9 mouse cellular contexts compared by ENCODE assay signal in genomic region chr13:13612882-13613281, GRCm38 (mm10). TPM values are rescaled to one million over a fixed set of nuclear protein-coding genes. Genes with fewer than 3 reads are reported as not detected.
DNase-seq lines count a peak whose midpoint lies in the region; ATAC-seq and TF ChIP-seq lines count a peak whose summit lies in the region.
"Had no signal": no experiment of that assay in that cellular context is flagged by ENCODE, and none has a peak within 500 bp of the region (broad histone marks: within the 10 kb centered on the region; RNA-seq: fewer than 3 reads in every experiment).

No protein-coding gene starts in this region.

- H3K4me1 ChIP-seq in hindbrain, embryonic 15.5 days (replicated peaks) = no peaks in the 10 kb centered on the region
- no peaks in the 10 kb centered on the region for H3K4me1 ChIP-seq in hindbrain, embryonic 12.5 days
- peaks cover 7 to 65% of the 10 kb centered on the region in 2 experiments for H3K4me1 ChIP-seq in CH12.LX (ENCODE audit: control insufficient read depth in 1 of 2, insufficient read depth in 2 of 2)
- H3K4me1 ChIP-seq in bone marrow macrophage, adult 2 months (ENCODE audit: control insufficient read depth, insufficient read depth, low read length) = peaks cover 7% of the 10 kb centered on the region; the same call in 1 of the 2 replicates
- no peaks in the 10 kb centered on the region for H3K4me1 ChIP-seq in stomach, embryonic 14.5 days (ENCODE audit: control insufficient read depth, insufficient read depth, low read length)

- TF ChIP-seq POLR2A in CH12.LX (IDR thresholded peaks at IDR 0.05; ENCODE audit: low read depth, low read length) = no peak
- TF ChIP-seq POLR2A in bone marrow macrophage, adult 2 months (IDR thresholded peaks at IDR 0.05; ENCODE audit: borderline replicate concordance, low read depth, low read length) = no peak

- peak; percentile 72 for TF ChIP-seq RAD21 in CH12.LX (IDR thresholded peaks at IDR 0.05; ENCODE audit: low read depth, low read length)

- TF ChIP-seq EP300 in CH12.LX (IDR thresholded peaks at IDR 0.05; ENCODE audit: low read length) = no peak

- in situ Hi-C loops in CH12.LX (cut with MboI; ENCODE audit: low pct_ligation_motif_present, low pct_unique_long_range_greater_than_20kb, low sequenced_read_pairs) = loop anchor here (25.0 kb wide), 1 partner anchor 101 kb away; no protein-coding TSS in a partner anchor

- H3K9ac ChIP-seq in hindbrain, embryonic 15.5 days = no peak overlapping the region
- H3K9ac ChIP-seq in hindbrain, embryonic 12.5 days = no peak overlapping the region
- no peak overlapping the region for H3K9ac ChIP-seq in CH12.LX (ENCODE audit: insufficient read depth, low read depth)
- no peak overlapping the region for H3K9ac ChIP-seq in stomach, embryonic 14.5 days (replicated peaks; ENCODE audit: low read depth, low read length)

- no peak overlapping the region for H3K4me2 ChIP-seq in hindbrain, embryonic 15.5 days
- no peak overlapping the region for H3K4me2 ChIP-seq in hindbrain, embryonic 12.5 days (replicated peaks)
- H3K4me2 ChIP-seq in CH12.LX (ENCODE audit: insufficient read depth, low read depth, poor library complexity, severe bottlenecking) = no peak overlapping the region
- no peak overlapping the region for H3K4me2 ChIP-seq in stomach, embryonic 14.5 days (replicated peaks; ENCODE audit: low read depth, low read length)

- peak; percentile 34; the same call in 1 of the 2 replicates for ATAC-seq in hindbrain, embryonic 15.5 days (ENCODE audit: low FRiP score, low read depth)
- ATAC-seq in hindbrain, embryonic 12.5 days (ENCODE audit: low FRiP score) = no peak
- ATAC-seq in granulocyte monocyte progenitor cell, adult 5-6 weeks (replicated peaks; ENCODE audit: poor library complexity, severe bottlenecking) = peak; percentile 84
- peak; percentile 49; the same call in 1 of the 2 replicates for ATAC-seq in stomach, embryonic 14.5 days (ENCODE audit: insufficient number of reproducible peaks, insufficient read depth, low FRiP score, low read depth)

- no peaks in the 10 kb centered on the region for H3K9me3 ChIP-seq in hindbrain, embryonic 15.5 days
- H3K9me3 ChIP-seq in hindbrain, embryonic 12.5 days (replicated peaks) = no peaks in the 10 kb centered on the region
- no peaks in the 10 kb centered on the region for H3K9me3 ChIP-seq in CH12.LX (replicated peaks; ENCODE audit: low read length)
- H3K9me3 ChIP-seq in stomach, embryonic 14.5 days (ENCODE audit: control insufficient read depth, low read depth, low read length) = no peaks in the 10 kb centered on the region

- H3K4me3 ChIP-seq in hindbrain, embryonic 15.5 days = no peak overlapping the region
- no peak overlapping the region for H3K4me3 ChIP-seq in hindbrain, embryonic 12.5 days
- H3K4me3 ChIP-seq in CH12.LX (replicated peaks in 1 of 3; ENCODE audit: low read depth in 2 of 3, low read length in 2 of 3, poor library complexity in 1 of 3) = no peak overlapping the region
- H3K4me3 ChIP-seq in bone marrow macrophage, adult 2 months (ENCODE audit: insufficient read depth, low read length) = no peak overlapping the region
- no peak overlapping the region for H3K4me3 ChIP-seq in stomach, embryonic 14.5 days (ENCODE audit: low read depth, low read length)
- H3K4me3 ChIP-seq: erythroblast, embryonic 14.5 days had no signal

- peaks cover 35% of the 10 kb centered on the region for H3K79me2 ChIP-seq in CH12.LX (replicated peaks; ENCODE audit: control insufficient read depth, extremely low read depth, insufficient read depth, poor library complexity, severe bottlenecking)

- 68% methylated on average over 1 of the region's 1 CpGs for WGBS in hindbrain, embryonic 15.5 days
- WGBS in hindbrain, embryonic 12.5 days = 61% methylated on average over 1 of the region's 1 CpGs
- 91% methylated on average over 1 of the region's 1 CpGs for WGBS in stomach, embryonic 14.5 days

- no peak overlapping the region for H3K27ac ChIP-seq in hindbrain, embryonic 15.5 days (replicated peaks)
- no peak overlapping the region for H3K27ac ChIP-seq in hindbrain, embryonic 12.5 days
- H3K27ac ChIP-seq in CH12.LX (ENCODE audit: insufficient read depth, low read depth) = no peak overlapping the region
- H3K27ac ChIP-seq in bone marrow macrophage, adult 2 months (ENCODE audit: insufficient read depth, low read depth, low read length) = no peak overlapping the region
- H3K27ac ChIP-seq in stomach, embryonic 14.5 days (ENCODE audit: low read length) = no peak overlapping the region

- DNase-seq in CH12.LX (ENCODE audit: extremely low read depth) = peak; percentile 73
- DNase-seq in layer of hippocampus, postnatal 10 days (ENCODE audit: low spot score in 2 of 2) = peak; percentile 19 to 39
- DNase-seq in right cerebral cortex, postnatal 14 days = no peak

- H3K27me3 ChIP-seq in hindbrain, embryonic 15.5 days = no peaks in the 10 kb centered on the region
- no peaks in the 10 kb centered on the region for H3K27me3 ChIP-seq in hindbrain, embryonic 12.5 days
- no peaks in the 10 kb centered on the region for H3K27me3 ChIP-seq in CH12.LX (replicated peaks)
- H3K27me3 ChIP-seq in stomach, embryonic 14.5 days (ENCODE audit: control insufficient read depth, insufficient read depth, low read length) = no peaks in the 10 kb centered on the region

- peaks cover 10% of the 10 kb centered on the region; the same call in 1 of the 2 replicates for H3K36me3 ChIP-seq in hindbrain, embryonic 15.5 days
- 0 out of 2 replicates have a peak, but pooled peaks cover 8% of the 10 kb centered on the region for H3K36me3 ChIP-seq in hindbrain, embryonic 12.5 days
- peaks cover 29 to 70% of the 10 kb centered on the region in 2 experiments for H3K36me3 ChIP-seq in CH12.LX (replicated peaks in 1 of 2; ENCODE audit: control insufficient read depth in 1 of 2, insufficient read depth in 1 of 2, low read length in 1 of 2)
- H3K36me3 ChIP-seq in stomach, embryonic 14.5 days (ENCODE audit: control insufficient read depth, insufficient read depth, low read length) = no peaks in the 10 kb centered on the region; the same call in 1 of the 2 replicates

- peak in 1 of 2 experiments; percentile 84; a peak in 3 of 4 replicates for TF ChIP-seq CTCF in CH12.LX (conservative IDR thresholded peaks at IDR 0.05 in 1 of 2, IDR thresholded peaks at IDR 0.05 in 1 of 2; ENCODE audit: low read depth in 2 of 2, low read length in 2 of 2)
- peak; percentile 22; the same call in 1 of the 2 replicates for TF ChIP-seq CTCF in bone marrow macrophage, adult 2 months (IDR thresholded peaks at IDR 0.05; ENCODE audit: low read depth, low read length)

- dilution Hi-C loops in CH12.LX (cut with MboI; ENCODE audit: extremely low pct_ligation_motif_present, extremely low pct_unique_long_range_greater_than_20kb, low sequenced_read_pairs) = no loop called here

TF ChIP-seq in CH12.LX, 34 proteins besides CTCF, POLR2A, EP300 and RAD21:
- no peak for TF ChIP-seq POLR2AphosphoS2 (IDR thresholded peaks at IDR 0.05; ENCODE audit: low read depth, low read length)
- TF ChIP-seq UBTF (IDR thresholded peaks at IDR 0.05; ENCODE audit: low read depth, low read length) = no peak
- peak; percentile 90 for TF ChIP-seq SMC3 (IDR thresholded peaks at IDR 0.05; ENCODE audit: low read depth, low read length)
- TF ChIP-seq CHD1 (IDR thresholded peaks at IDR 0.05; ENCODE audit: low read depth, low read length) = no peak
- 0 out of 2 replicates have a peak, but pooled peaks have one; percentile 29 for TF ChIP-seq SIN3A (IDR thresholded peaks at IDR 0.05; ENCODE audit: low read length)
- TF ChIP-seq ELF1 (IDR thresholded peaks at IDR 0.05; ENCODE audit: low read depth, low read length) = no peak
- no peak for TF ChIP-seq KAT2A (IDR thresholded peaks at IDR 0.05; ENCODE audit: insufficient replicate concordance, low read length)
- TF ChIP-seq JUN (IDR thresholded peaks at IDR 0.05; ENCODE audit: insufficient read depth, low read depth, low read length) = no peak
- TF ChIP-seq MAX (IDR thresholded peaks at IDR 0.05; ENCODE audit: low read length) = no peak
- TF ChIP-seq USF1 (IDR thresholded peaks at IDR 0.05; ENCODE audit: low read depth, low read length) = no peak
- TF ChIP-seq USF2 (conservative IDR thresholded peaks at IDR 0.05; ENCODE audit: low read depth, low read length) = no peak
- TF ChIP-seq ETS1 (conservative IDR thresholded peaks at IDR 0.05; ENCODE audit: low read depth, low read length) = no peak
- TF ChIP-seq BHLHE40 (IDR thresholded peaks at IDR 0.05; ENCODE audit: low read depth, low read length) = no peak
- TF ChIP-seq ZNF384 (IDR thresholded peaks at IDR 0.05; ENCODE audit: low read depth, low read length) = peak; percentile 44
- no peak for TF ChIP-seq MXI1 (IDR thresholded peaks at IDR 0.05; ENCODE audit: low read depth, low read length)
- TF ChIP-seq ZC3H11A (IDR thresholded peaks at IDR 0.05; ENCODE audit: low read depth, low read length) = peak; percentile 62
- no peak for TF ChIP-seq MYC (IDR thresholded peaks at IDR 0.05; ENCODE audit: low read depth, low read length)
- TF ChIP-seq TCF12 (IDR thresholded peaks at IDR 0.05; ENCODE audit: low read depth, low read length) = no peak
- no peak for TF ChIP-seq ZMIZ1 (IDR thresholded peaks at IDR 0.05; ENCODE audit: low read depth, low read length)

RNA-seq across cellular contexts. Expression of gene Lyst, which starts 22.7 kb away (rescaled TPM):
- 4.7 and 5.0 TPM in 2 replicates for polyA plus RNA-seq in hindbrain, embryonic 15.5 days (2015; fragmentation: Nextera tagmentation; extraction: Ambion mirVana)
- polyA plus RNA-seq in hindbrain, embryonic 12.5 days (2016; fragmentation: Nextera tagmentation; extraction: Ambion mirVana) = 3.2 and 3.7 TPM in 2 replicates
- total RNA-seq in CH12.LX (2012; rRNA removed) (33.1 and 38.1 TPM in 2 replicates), CH12.LX (2014; rRNA removed) (31.2 and 34.8 TPM in 2 replicates)
- polyA plus RNA-seq in CH12.LX (2012; ENCODE audit: insufficient read length, low read depth) = 48.7 and 61.1 TPM in 2 replicates
- 45.9 and 46.5 TPM in 2 replicates for polyA plus RNA-seq in bone marrow macrophage, adult 2 months (2012; ENCODE audit: insufficient read depth, insufficient read length, missing spikeins)
- total RNA-seq in granulocyte monocyte progenitor cell, adult 5-6 weeks (2014; fragmentation: Nextera tagmentation) = 68.7 and 69.9 TPM in 2 replicates
- total RNA-seq in granulocyte monocyte progenitor cell, adult 5-6 weeks (2017) = 77.8 and 90.0 TPM in 2 replicates
- 10 to 100 TPM; 44.3 to 47.5 TPM for total RNA-seq in layer of hippocampus, postnatal 10 days (2021)
- 10.0 and 13.1 TPM in 2 replicates for polyA plus RNA-seq in stomach, embryonic 14.5 days (2014; fragmentation: Nextera tagmentation; extraction: Ambion mirVana)
